Mouse (Mus musculus): ENCODE data around the gene Olfr826.

- TF ChIP-seq CTCF (IDR thresholded peaks at IDR 0.05 in 2 of 3, conservative IDR thresholded peaks at IDR 0.05 in 1 of 3; ENCODE audit: control insufficient read depth in 1 of 3, insufficient read depth in 1 of 3, low read depth in 2 of 3, low read length in 3 of 3, poor library complexity in 1 of 3, severe bottlenecking in 1 of 3) (no peak), MAZ (IDR thresholded peaks at IDR 0.05; ENCODE audit: low read depth, low read length) (no peak), USF1 (IDR thresholded peaks at IDR 0.05; ENCODE audit: low read depth, low read length) (no peak), CHD2 (IDR thresholded peaks at IDR 0.05; ENCODE audit: low read length) (no peak), POLR2A (IDR thresholded peaks at IDR 0.05; ENCODE audit: control insufficient read depth in 1 of 2, insufficient read depth in 1 of 2, low read depth in 1 of 2, low read length in 2 of 2, poor library complexity in 1 of 2) (no peak), ZC3H11A (IDR thresholded peaks at IDR 0.05; ENCODE audit: low read depth, low read length) (no peak), UBTF (IDR thresholded peaks at IDR 0.05; ENCODE audit: borderline replicate concordance, insufficient read depth, low read depth, low read length) (no peak), POLR2AphosphoS5 (IDR thresholded peaks at IDR 0.05; ENCODE audit: borderline replicate concordance, low read depth, low read length) (no peak), BHLHE40 (IDR thresholded peaks at IDR 0.05; ENCODE audit: borderline replicate concordance, low read depth, low read length) (no peak)
These were observed 48.1 kb upstream of the Olfr826 start for GRCm38 (mm10) chr10:130232117-130232516.
